Mouse (Mus musculus) liver, embryonic 11.5 days (tissue): Measurements from ENCODE around the gene Adamts18. TPM values are rescaled to one million over a fixed set of nuclear protein-coding genes. Genes with fewer than 3 reads are reported as not detected.

Experiments used
- ATAC-seq: fragments of 200-750 bp; cut with Nextera tagmentation; replicated peaks from 2 replicates; pipeline ENCODE4 v1.8.0; 2017; ENCODE audit warnings: moderate number of reproducible peaks, mild to moderate bottlenecking, moderate TSS enrichment, moderate library complexity; ENCODE audit not compliant: low FRiP score
- DNase-seq: peaks from one replicate; pipeline ENCODE4 v3.0.0-alpha.2; 2017; ENCODE audit warnings: low spot score
- H3K27ac ChIP-seq: fragments of 300-500 bp; sonication (generic); 2 replicates; pipeline ENCODE4 v1.5.1; 2014; ENCODE audit warnings: mild to moderate bottlenecking, low read depth, low read length, control low read depth
- H3K27me3 ChIP-seq: fragments of 300-500 bp; sonication (generic); replicated peaks from 2 replicates; pipeline ENCODE4 v1.6.1; 2014; ENCODE audit warnings: low read length, mixed read lengths; ENCODE audit not compliant: control insufficient read depth, insufficient read depth
- H3K36me3 ChIP-seq: fragments of 300-500 bp; sonication (generic); 2 replicates; pipeline ENCODE4 v1.6.1; 2014; ENCODE audit warnings: mild to moderate bottlenecking, low read length, moderate library complexity, mixed read lengths; ENCODE audit not compliant: control insufficient read depth, insufficient read depth
- H3K4me1 ChIP-seq: fragments of 300-500 bp; sonication (generic); replicated peaks from 2 replicates; pipeline ENCODE4 v1.6.1; 2014; ENCODE audit warnings: low read length, mixed read lengths; ENCODE audit not compliant: control insufficient read depth, insufficient read depth
- H3K4me2 ChIP-seq: fragments of 300-500 bp; sonication (generic); 2 replicates; pipeline ENCODE4 v1.6.1; 2014; ENCODE audit warnings: mild to moderate bottlenecking, control low read depth, moderate library complexity
- H3K4me3 ChIP-seq: fragments of 300-500 bp; sonication (generic); 2 replicates; pipeline ENCODE4 v1.5.1; 2014; ENCODE audit warnings: low read depth, low read length, control low read depth
- H3K9ac ChIP-seq: fragments of 300-500 bp; sonication (generic); 2 replicates; pipeline ENCODE4 v1.6.1; 2014; ENCODE audit warnings: low read depth, low read length, control low read depth
- H3K9me3 ChIP-seq: fragments of 300-500 bp; sonication (generic); 2 replicates; pipeline ENCODE4 v1.6.1; 2016; ENCODE audit warnings: low read length, inconsistent platforms, mixed read lengths; ENCODE audit not compliant: control insufficient read depth
- WGBS: fragments of 180-500 bp; shearing (Covaris S2); extraction: QIAGEN DNeasy Blood & Tissue Kit; methylation state at CpG from one replicate; pipeline ENCODE4 v1.1.7; 2014; 5-methylcytosine and 5-hydroxymethylcytosine counted together
- polyA plus RNA-seq: library from polyadenylated mRNA; unstranded; fragments of >200 nt; fragmentation: Nextera tagmentation; extraction: Ambion mirVana; gene quantifications from 2 replicates; pipeline ENCODE4 v1.2.1, GENCODE M21; 2014

Adamts18 gene
- polyA plus RNA-seq, 1 experiment from 2014 or later = 1.7 TPM

DNA sequence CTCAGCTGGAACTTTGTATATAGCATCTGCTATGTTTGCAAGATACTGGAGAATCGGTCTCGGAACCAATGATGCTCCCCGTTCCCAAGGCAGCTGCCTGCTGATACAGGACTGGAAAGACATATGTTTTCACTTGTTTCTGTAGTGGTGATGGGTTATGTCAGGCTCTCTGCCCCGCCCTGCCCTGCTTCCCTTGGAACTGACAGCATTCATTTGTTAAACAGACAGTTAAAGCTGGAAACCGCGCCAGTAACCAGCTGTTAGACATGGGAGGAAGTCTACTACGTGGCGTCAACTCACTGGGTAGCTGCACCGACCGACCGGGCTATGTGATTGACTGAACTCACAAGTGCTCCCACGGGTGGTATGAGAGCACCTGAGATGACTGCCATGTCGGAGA is 56.7 kb downstream of the Adamts18 start:
- no CpG with 5 or more reads among the region's 13 CpGs for WGBS
- Histone ChIP-seq H3K27ac (no peak overlapping the region), H3K4me1 (no peaks in the 10 kb centered on the region), H3K9me3 (no peaks in the 10 kb centered on the region), H3K4me3 (no peak overlapping the region), H3K9ac (no peak overlapping the region), H3K4me2 (no peak overlapping the region), H3K36me3 (no peaks in the 10 kb centered on the region), H3K27me3 (no peaks in the 10 kb centered on the region)
- DNase-seq (no peak), ATAC-seq (no peak)

DNA sequence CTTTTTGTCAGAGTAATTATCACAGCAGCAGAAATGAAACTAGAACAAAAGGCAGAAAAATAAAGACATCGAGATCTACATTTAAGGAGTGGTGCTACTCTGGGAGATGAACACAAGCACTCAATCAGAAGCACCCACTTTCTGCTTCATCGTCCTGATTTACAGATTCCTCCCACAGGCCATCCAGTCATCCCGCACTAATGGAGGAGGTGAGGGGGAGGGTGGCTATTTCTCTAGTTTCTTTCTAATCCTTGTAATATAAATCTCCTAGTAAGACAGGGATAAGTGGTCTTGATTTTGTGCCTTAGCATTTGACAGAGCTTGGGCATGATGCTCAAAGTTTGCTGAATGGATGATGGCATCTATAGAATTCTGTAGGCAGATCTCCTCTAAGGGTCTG is 57.5 kb downstream of the Adamts18 start:
- ATAC-seq (no peak), DNase-seq (no peak)
- H3K27ac ChIP-seq = no peak overlapping the region
- no peaks in the 10 kb centered on the region for H3K27me3 ChIP-seq
- H3K9ac ChIP-seq = no peak overlapping the region
- no peak overlapping the region for H3K4me3 ChIP-seq
- H3K9me3 ChIP-seq = no peaks in the 10 kb centered on the region
- H3K4me1 ChIP-seq = no peaks in the 10 kb centered on the region
- no peak overlapping the region for H3K4me2 ChIP-seq
- H3K36me3 ChIP-seq = no peaks in the 10 kb centered on the region
- WGBS = no CpG with 5 or more reads among the region's 3 CpGs

DNA sequence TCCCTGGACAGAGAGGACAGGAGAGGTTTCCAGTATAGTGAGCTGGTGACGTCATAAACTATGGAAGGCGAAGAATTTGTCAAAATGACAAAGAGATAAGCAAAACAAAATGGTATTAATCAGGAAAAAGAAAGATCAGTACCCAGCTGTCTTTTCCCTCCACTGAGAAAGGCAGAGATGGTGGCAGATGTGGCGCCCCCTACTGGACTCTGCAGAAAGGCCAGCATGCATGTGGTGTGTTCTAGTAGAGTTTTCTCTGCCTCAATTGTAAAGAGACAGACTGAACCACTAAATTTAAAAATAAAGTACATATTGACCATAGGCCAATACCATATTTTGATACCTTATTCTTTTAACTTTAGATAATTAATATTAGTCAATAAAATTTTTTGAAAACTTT is 64.8 kb downstream of the Adamts18 start:
- WGBS = no CpG with 5 or more reads among the region's 3 CpGs
- no peak overlapping the region for H3K4me2 ChIP-seq
- no peak overlapping the region for H3K27ac ChIP-seq
- ATAC-seq (no peak), DNase-seq (no peak)
- no peaks in the 10 kb centered on the region for H3K27me3 ChIP-seq
- H3K9me3 ChIP-seq = no peaks in the 10 kb centered on the region
- no peaks in the 10 kb centered on the region for H3K4me1 ChIP-seq
- no peak overlapping the region for H3K9ac ChIP-seq
- no peaks in the 10 kb centered on the region for H3K36me3 ChIP-seq
- H3K4me3 ChIP-seq = no peak overlapping the region

- Histone ChIP-seq H3K36me3 (no peaks in the 10 kb centered on the region), H3K9ac (no peak overlapping the region), H3K4me2 (no peak overlapping the region), H3K27ac (no peak overlapping the region), H3K27me3 (no peaks in the 10 kb centered on the region), H3K4me1 (no peaks in the 10 kb centered on the region), H3K9me3 (no peaks in the 10 kb centered on the region), H3K4me3 (no peak overlapping the region)
- 48% methylated on average over 2 of the region's 2 CpGs for WGBS
- DNase-seq (no peak), ATAC-seq (no peak)
These were observed 67.0 kb downstream of the Adamts18 start for GRCm38 (mm10) chr8:113781554-113781953.

DNA sequence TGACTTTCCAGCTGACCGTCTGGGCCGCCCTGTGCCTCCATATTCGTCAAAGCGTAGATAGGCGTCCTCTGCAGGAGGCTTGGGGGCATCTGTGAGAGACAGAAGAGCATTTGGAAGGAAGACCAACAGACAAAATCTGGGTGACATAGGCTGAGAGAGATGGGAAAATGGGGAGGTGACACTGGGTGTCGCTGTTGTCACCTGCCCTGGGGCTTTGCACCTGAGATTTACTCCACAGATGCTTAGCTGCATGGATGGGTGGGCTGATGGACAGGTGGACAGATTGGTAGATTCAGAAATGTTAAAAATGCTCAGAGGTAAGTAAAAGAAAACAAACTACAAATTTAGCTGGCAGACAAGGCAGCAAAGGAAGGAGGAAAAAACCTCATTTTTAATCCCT is 73.2 kb downstream of the Adamts18 start:
- Histone ChIP-seq H3K36me3 (no peaks in the 10 kb centered on the region), H3K9me3 (no peaks in the 10 kb centered on the region), H3K4me1 (no peaks in the 10 kb centered on the region), H3K9ac (no peak overlapping the region), H3K27ac (no peak overlapping the region), H3K27me3 (no peaks in the 10 kb centered on the region), H3K4me3 (no peak overlapping the region), H3K4me2 (no peak overlapping the region)
- ATAC-seq (no peak), DNase-seq (no peak)
- WGBS = 73% methylated on average over 6 of the region's 6 CpGs

GRCm38 (mm10) chr8:113768861-113769410 is 79.6 kb downstream of the Adamts18 start:
- no peak for DNase-seq
- no peak overlapping the region for H3K27ac ChIP-seq
- no peak overlapping the region for H3K4me2 ChIP-seq
- H3K36me3 ChIP-seq = no peaks in the 10 kb centered on the region
- H3K27me3 ChIP-seq = no peaks in the 10 kb centered on the region
- H3K9me3 ChIP-seq = no peaks in the 10 kb centered on the region
- ATAC-seq = no peak
- H3K4me1 ChIP-seq = no peaks in the 10 kb centered on the region
- 68% methylated on average over 8 of the region's 8 CpGs for WGBS
- H3K9ac ChIP-seq = no peak overlapping the region
- no peak overlapping the region for H3K4me3 ChIP-seq

DNA sequence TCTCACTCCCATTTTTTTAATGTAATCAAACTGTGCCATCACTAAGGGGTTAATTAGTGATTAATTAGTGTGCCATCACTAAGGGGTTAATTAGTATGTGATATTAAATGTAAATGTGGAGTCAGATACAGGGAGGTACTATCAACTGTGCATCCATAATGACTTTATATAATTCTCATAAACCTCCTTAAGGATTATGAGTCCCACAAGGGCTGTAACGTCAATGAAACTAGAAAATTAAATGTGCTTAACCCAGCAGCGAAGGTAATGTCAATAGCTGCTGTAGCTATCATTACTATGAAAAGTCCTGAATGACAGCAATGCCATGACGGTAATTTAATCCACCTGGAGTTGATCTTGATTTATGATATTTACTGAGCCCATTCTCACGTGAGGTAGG is 83.4 kb downstream of the Adamts18 start:
- no peak overlapping the region for H3K4me2 ChIP-seq
- H3K4me1 ChIP-seq = no peaks in the 10 kb centered on the region
- no peaks in the 10 kb centered on the region for H3K9me3 ChIP-seq
- no peak overlapping the region for H3K9ac ChIP-seq
- no peak overlapping the region for H3K27ac ChIP-seq
- no peak for ATAC-seq
- H3K36me3 ChIP-seq = no peaks in the 10 kb centered on the region
- WGBS = 80% methylated on average over 4 of the region's 4 CpGs
- H3K27me3 ChIP-seq = no peaks in the 10 kb centered on the region
- no peak for DNase-seq
- no peak overlapping the region for H3K4me3 ChIP-seq

- no peak for DNase-seq
- no peaks in the 10 kb centered on the region for H3K27me3 ChIP-seq
- WGBS = 52% methylated on average over 10 of the region's 10 CpGs
These were observed 84.8 kb downstream of the Adamts18 start for GRCm38 (mm10) chr8:113763592-113764355.

GRCm38 (mm10) chr8:113762101-113762500 is 86.4 kb downstream of the Adamts18 start:
- DNase-seq (no peak), ATAC-seq (no peak)
- H3K27me3 ChIP-seq = no peaks in the 10 kb centered on the region
- no peaks in the 10 kb centered on the region for H3K36me3 ChIP-seq
- no peaks in the 10 kb centered on the region for H3K9me3 ChIP-seq
- no peak overlapping the region for H3K9ac ChIP-seq
- 57% methylated on average over 6 of the region's 6 CpGs for WGBS
- no peak overlapping the region for H3K4me2 ChIP-seq
- no peaks in the 10 kb centered on the region for H3K4me1 ChIP-seq
- H3K27ac ChIP-seq = no peak overlapping the region
- H3K4me3 ChIP-seq = no peak overlapping the region

More at GRCm38 (mm10) chr8:113763592-113764355, 84.8 kb downstream of the Adamts18 start:
- Histone ChIP-seq H3K4me3 (no peak overlapping the region), H3K36me3 (no peaks in the 10 kb centered on the region), H3K9me3 (no peaks in the 10 kb centered on the region), H3K9ac (no peak overlapping the region), H3K4me1 (no peaks in the 10 kb centered on the region), H3K27ac (no peak overlapping the region), H3K4me2 (no peak overlapping the region)
- ATAC-seq = no peak
